Mouse (Mus musculus): ENCODE data around the gene Slc15a3.

Slc15a3 gene

GRCm38 (mm10) chr19:10822534-10822933 lies 17.0 kb upstream of the Slc15a3 start:
- DNase-seq (ENCODE audit: low spot score) = no peak

GRCm38 (mm10) chr19:10824061-10824460 lies 15.5 kb upstream of the Slc15a3 start:
- DNase-seq (ENCODE audit: low spot score) = no peak

GRCm38 (mm10) chr19:10828321-10828720 lies 11.2 kb upstream of the Slc15a3 start:
- no peak for DNase-seq (ENCODE audit: low spot score)

GRCm38 (mm10) chr19:10829436-10830175 lies 9.9 kb upstream of the Slc15a3 start, which contains the start of gene Cd6:
Gene Cd6 (minus strand): TSS chr19:10830058.
- no peak for DNase-seq (ENCODE audit: low spot score)

- DNase-seq (ENCODE audit: low spot score) = peak; percentile 65
Measured at GRCm38 (mm10) chr19:10831424-10831823, 8.1 kb upstream of the Slc15a3 start.

- DNase-seq (ENCODE audit: low spot score) = no peak
Measured at GRCm38 (mm10) chr19:10832030-10832429, 7.5 kb upstream of the Slc15a3 start.

GRCm38 (mm10) chr19:10833611-10834010 lies 5.9 kb upstream of the Slc15a3 start:
- DNase-seq (ENCODE audit: low spot score) = no peak

GRCm38 (mm10) chr19:10835671-10836070 lies 3.9 kb upstream of the Slc15a3 start:
- no peak for DNase-seq (ENCODE audit: low spot score)

GRCm38 (mm10) chr19:10841721-10842626 lies 2.4 kb downstream of the Slc15a3 start:
- DNase-seq (ENCODE audit: low spot score) = no peak

GRCm38 (mm10) chr19:10842914-10843313 lies 3.4 kb downstream of the Slc15a3 start:
- DNase-seq (ENCODE audit: low spot score) = no peak

- DNase-seq (ENCODE audit: low spot score) = no peak
Measured at GRCm38 (mm10) chr19:10844206-10844605, 4.7 kb downstream of the Slc15a3 start.

- DNase-seq (ENCODE audit: low spot score) = no peak
Measured at GRCm38 (mm10) chr19:10845454-10845853, 5.9 kb downstream of the Slc15a3 start.

- DNase-seq (ENCODE audit: low spot score) = no peak
Measured at GRCm38 (mm10) chr19:10846150-10846549, 6.6 kb downstream of the Slc15a3 start.

- DNase-seq (ENCODE audit: low spot score) = no peak
Measured at GRCm38 (mm10) chr19:10847311-10848087, 8.0 kb downstream of the Slc15a3 start.

GRCm38 (mm10) chr19:10855422-10855821 lies 15.9 kb downstream of the Slc15a3 start:
- no peak for DNase-seq (ENCODE audit: low spot score)

- no peak for DNase-seq (ENCODE audit: low spot score)
Measured at GRCm38 (mm10) chr19:10856520-10856919, 17.0 kb downstream of the Slc15a3 start.

- no peak for DNase-seq (ENCODE audit: low spot score)
Measured at GRCm38 (mm10) chr19:10860072-10860497, 20.6 kb downstream of the Slc15a3 start.

- DNase-seq (ENCODE audit: low spot score) = no peak
Measured at GRCm38 (mm10) chr19:10866351-10866750, 26.8 kb downstream of the Slc15a3 start.

- no peak for DNase-seq (ENCODE audit: low spot score)
Measured at GRCm38 (mm10) chr19:10867946-10868622, 28.6 kb downstream of the Slc15a3 start.

- DNase-seq (ENCODE audit: low spot score) = no peak
Measured at GRCm38 (mm10) chr19:10868623-10869141, 29.2 kb downstream of the Slc15a3 start.

- DNase-seq (ENCODE audit: low spot score) = peak; percentile 67
Measured at GRCm38 (mm10) chr19:10869241-10869885, 29.8 kb downstream of the Slc15a3 start.
